Mouse (Mus musculus) kidney, embryonic 16.5 days (tissue): ENCODE results near the gene Eya3. TPM values are rescaled to one million over a fixed set of nuclear protein-coding genes. Genes with fewer than 3 reads are reported as not detected.

Experiments used
- ATAC-seq: fragments of 200-750 bp; cut with Nextera tagmentation; 2 replicates; pipeline ENCODE4 v1.8.0; 2017; ENCODE audit warnings: moderate TSS enrichment; ENCODE audit not compliant: low FRiP score, low TSS enrichment
- H3K27ac ChIP-seq: fragments of 300-500 bp; sonication (generic); 2 replicates; pipeline ENCODE4 v1.5.1; 2014; ENCODE audit warnings: low read length
- H3K27me3 ChIP-seq: fragments of 300-500 bp; sonication (generic); 2 replicates; pipeline ENCODE4 v1.6.1; 2014; ENCODE audit warnings: low read length, control low read depth, mixed read lengths; ENCODE audit not compliant: insufficient read depth
- H3K36me3 ChIP-seq: fragments of 300-500 bp; sonication (generic); 2 replicates; pipeline ENCODE4 v1.6.1; 2014; ENCODE audit warnings: low read length, control low read depth, mixed read lengths; ENCODE audit not compliant: insufficient read depth
- H3K4me1 ChIP-seq: fragments of 300-500 bp; sonication (generic); 2 replicates; pipeline ENCODE4 v1.6.1; 2014; ENCODE audit warnings: low read length, control low read depth, mixed read lengths; ENCODE audit not compliant: insufficient read depth
- H3K4me2 ChIP-seq: fragments of 300-500 bp; sonication (generic); replicated peaks from 2 replicates; pipeline ENCODE4 v1.6.1; 2014; ENCODE audit warnings: low read depth, low read length
- H3K4me3 ChIP-seq: fragments of 300-500 bp; sonication (generic); 2 replicates; pipeline ENCODE4 v1.5.1; 2014; ENCODE audit warnings: mild to moderate bottlenecking, low read length
- H3K9ac ChIP-seq: fragments of 300-500 bp; sonication (generic); replicated peaks from 2 replicates; pipeline ENCODE4 v1.6.1; 2014; ENCODE audit warnings: low read length
- H3K9me3 ChIP-seq: fragments of 300-500 bp; sonication (generic); 2 replicates; pipeline ENCODE4 v1.6.1; 2016; ENCODE audit warnings: low read length, control low read depth
- WGBS: fragments of 180-500 bp; shearing (Covaris S2); extraction: QIAGEN DNeasy Blood & Tissue Kit; methylation state at CpG from one replicate; pipeline ENCODE4 v1.1.7; 2014; 5-methylcytosine and 5-hydroxymethylcytosine counted together
- polyA plus RNA-seq: library from polyadenylated mRNA; unstranded; fragments of >200 nt; fragmentation: Nextera tagmentation; extraction: Ambion mirVana; gene quantifications from 2 replicates; pipeline ENCODE4 v1.2.1, GENCODE M21; 2015

Eya3 gene
- polyA plus RNA-seq, 1 experiment from 2014 or later = 29.2 TPM

GRCm38 (mm10) chr4:132635971-132636370, 2.8 kb upstream of the Eya3 start:
- H3K9ac ChIP-seq = no peak overlapping the region
- H3K36me3 ChIP-seq = no peaks in the 10 kb centered on the region
- no peak for ATAC-seq
- H3K4me2 ChIP-seq = no peak overlapping the region
- H3K27me3 ChIP-seq = no peaks in the 10 kb centered on the region
- no peak overlapping the region for H3K4me3 ChIP-seq
- no peaks in the 10 kb centered on the region for H3K9me3 ChIP-seq
- 86% methylated on average over 2 of the region's 2 CpGs for WGBS
- peaks cover 9% of the 10 kb centered on the region for H3K4me1 ChIP-seq
- no peak overlapping the region for H3K27ac ChIP-seq

GRCm38 (mm10) chr4:132636554-132636953, 2.2 kb upstream of the Eya3 start:
- H3K27me3 ChIP-seq = no peaks in the 10 kb centered on the region
- no peak overlapping the region for H3K9ac ChIP-seq
- H3K4me2 ChIP-seq = no peak overlapping the region
- H3K4me1 ChIP-seq = peaks cover 9% of the 10 kb centered on the region
- H3K36me3 ChIP-seq = no peaks in the 10 kb centered on the region
- no peak for ATAC-seq
- H3K4me3 ChIP-seq = no peak overlapping the region
- WGBS = 42% methylated on average over 4 of the region's 4 CpGs
- H3K27ac ChIP-seq = no peak overlapping the region
- H3K9me3 ChIP-seq = no peaks in the 10 kb centered on the region

- Histone ChIP-seq H3K4me1 (peaks cover 9% of the 10 kb centered on the region), H3K4me3 (peak overlapping the region; percentile 75), H3K27ac (peak overlapping the region; percentile 88), H3K36me3 (no peaks in the 10 kb centered on the region), H3K27me3 (no peaks in the 10 kb centered on the region), H3K9me3 (no peaks in the 10 kb centered on the region), H3K9ac (peak overlapping the region; percentile 84), H3K4me2 (peak overlapping the region; percentile 91)
- ATAC-seq = peak; percentile 72; the same call in 1 of the 2 replicates
- WGBS = under 1% methylated on average over 35 of the region's 35 CpGs
Measured at GRCm38 (mm10) chr4:132639191-132639713, 465 bp downstream of the Eya3 start.

GRCm38 (mm10) chr4:132647439-132647838, 8.7 kb downstream of the Eya3 start:
- 84% methylated on average over 7 of the region's 7 CpGs for WGBS
- ATAC-seq = no peak
- Histone ChIP-seq H3K36me3 (no peaks in the 10 kb centered on the region), H3K27me3 (no peaks in the 10 kb centered on the region), H3K4me1 (no peaks in the 10 kb centered on the region), H3K9ac (no peak overlapping the region), H3K4me2 (no peak overlapping the region), H3K27ac (no peak overlapping the region), H3K4me3 (no peak overlapping the region), H3K9me3 (no peaks in the 10 kb centered on the region)

GRCm38 (mm10) chr4:132649271-132649999, 10.6 kb downstream of the Eya3 start:
- WGBS = 65% methylated on average over 6 of the region's 6 CpGs
- Histone ChIP-seq H3K4me1 (no peaks in the 10 kb centered on the region), H3K27me3 (no peaks in the 10 kb centered on the region), H3K36me3 (no peaks in the 10 kb centered on the region), H3K4me3 (no peak overlapping the region), H3K27ac (no peak overlapping the region), H3K4me2 (no peak overlapping the region), H3K9ac (no peak overlapping the region), H3K9me3 (no peaks in the 10 kb centered on the region)
- ATAC-seq = no peak

GRCm38 (mm10) chr4:132652842-132653241, 14.1 kb downstream of the Eya3 start:
- H3K4me2 ChIP-seq = no peak overlapping the region
- 27% methylated on average over 4 of the region's 4 CpGs for WGBS
- no peaks in the 10 kb centered on the region for H3K4me1 ChIP-seq
- no peaks in the 10 kb centered on the region for H3K36me3 ChIP-seq
- H3K27ac ChIP-seq = no peak overlapping the region
- H3K4me3 ChIP-seq = no peak overlapping the region
- ATAC-seq = no peak
- H3K9me3 ChIP-seq = no peaks in the 10 kb centered on the region
- H3K9ac ChIP-seq = no peak overlapping the region
- no peaks in the 10 kb centered on the region for H3K27me3 ChIP-seq

DNA sequence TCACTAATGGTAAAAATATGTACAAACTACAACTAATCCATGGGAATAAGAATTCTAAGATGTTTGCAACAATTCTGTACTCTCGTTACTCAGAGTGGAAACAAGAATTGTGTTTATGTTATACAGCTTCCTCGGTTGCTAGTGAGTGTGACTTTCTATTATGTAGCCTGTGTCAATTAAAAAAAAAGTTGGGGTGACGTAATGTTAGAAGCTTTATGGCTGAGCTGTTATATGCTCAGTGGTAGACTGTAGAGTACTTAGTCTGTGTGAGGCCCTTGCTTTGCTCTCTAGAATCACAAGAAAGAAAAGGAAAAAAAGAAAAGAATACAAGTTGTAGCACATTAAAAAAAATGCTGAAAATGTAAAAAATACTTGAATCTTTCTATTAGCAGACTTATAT, 15.0 kb downstream of the Eya3 start:
- Histone ChIP-seq H3K9me3 (no peaks in the 10 kb centered on the region), H3K4me3 (no peak overlapping the region), H3K4me2 (no peak overlapping the region), H3K36me3 (no peaks in the 10 kb centered on the region), H3K4me1 (no peaks in the 10 kb centered on the region), H3K27me3 (no peaks in the 10 kb centered on the region), H3K9ac (no peak overlapping the region), H3K27ac (no peak overlapping the region)
- ATAC-seq = no peak
- WGBS = 79% methylated on average over 3 of the region's 3 CpGs

- H3K4me1 ChIP-seq = no peaks in the 10 kb centered on the region
- H3K27me3 ChIP-seq = no peaks in the 10 kb centered on the region
- H3K27ac ChIP-seq = no peak overlapping the region
- no peak for ATAC-seq
- H3K9me3 ChIP-seq = no peaks in the 10 kb centered on the region
- no peak overlapping the region for H3K4me3 ChIP-seq
- H3K36me3 ChIP-seq = no peaks in the 10 kb centered on the region
- WGBS = 75% methylated on average over 5 of the region's 5 CpGs
- H3K4me2 ChIP-seq = no peak overlapping the region
- H3K9ac ChIP-seq = no peak overlapping the region
Measured at GRCm38 (mm10) chr4:132655290-132655689, 16.5 kb downstream of the Eya3 start.

DNA sequence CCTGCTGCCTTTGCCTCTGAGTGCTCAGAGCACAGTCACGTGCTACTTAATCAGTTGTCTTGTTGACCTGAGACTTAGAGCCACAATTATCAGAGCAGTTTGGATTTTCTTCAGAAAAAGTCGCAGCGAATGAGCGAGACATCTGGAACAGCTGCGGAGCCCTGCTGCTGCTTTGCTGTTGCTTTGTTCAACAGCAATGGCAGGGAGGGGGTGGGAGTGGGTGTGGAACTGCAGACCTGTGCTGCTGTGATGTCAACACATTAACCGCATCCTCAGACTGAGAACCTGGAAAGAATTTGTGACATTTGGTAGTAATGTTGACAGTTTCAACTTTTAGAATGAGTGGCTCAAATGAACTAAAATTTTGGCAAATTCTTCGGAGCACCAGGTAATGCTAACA, 20.3 kb downstream of the Eya3 start:
- Histone ChIP-seq H3K27ac (no peak overlapping the region), H3K4me1 (no peaks in the 10 kb centered on the region), H3K36me3 (0 out of 2 replicates have a peak, but pooled peaks cover 11% of the 10 kb centered on the region), H3K4me3 (no peak overlapping the region), H3K9ac (no peak overlapping the region), H3K4me2 (no peak overlapping the region), H3K27me3 (no peaks in the 10 kb centered on the region), H3K9me3 (no peaks in the 10 kb centered on the region)
- WGBS = 90% methylated on average over 7 of the region's 7 CpGs
- no peak for ATAC-seq

DNA sequence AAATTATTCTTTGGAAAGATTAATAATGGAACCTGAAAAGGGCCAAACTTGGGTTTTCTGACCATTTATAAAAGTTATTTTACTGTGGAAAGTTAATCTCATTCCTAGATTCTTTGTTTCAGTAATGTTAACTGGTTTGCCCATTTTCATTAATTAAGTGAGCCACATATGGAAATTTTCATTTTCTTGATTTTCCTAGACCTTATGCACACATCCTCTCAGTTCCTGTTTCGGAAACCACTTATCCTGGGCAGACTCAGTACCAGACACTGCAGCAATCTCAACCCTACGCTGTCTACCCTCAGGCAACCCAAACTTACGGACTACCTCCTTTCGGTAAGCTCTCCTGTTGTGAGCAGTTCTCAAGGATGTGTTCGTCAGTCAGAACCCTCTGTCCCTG, 33.9 kb downstream of the Eya3 start:
- Histone ChIP-seq H3K4me3 (no peak overlapping the region), H3K27me3 (no peaks in the 10 kb centered on the region), H3K4me2 (no peak overlapping the region), H3K9ac (no peak overlapping the region), H3K27ac (no peak overlapping the region), H3K36me3 (peaks cover 38% of the 10 kb centered on the region), H3K9me3 (no peaks in the 10 kb centered on the region), H3K4me1 (no peaks in the 10 kb centered on the region)
- 97% methylated on average over 5 of the region's 5 CpGs for WGBS
- ATAC-seq = no peak
